Mouse (Mus musculus): ENCODE results near the gene Dnajc4.

DNA sequence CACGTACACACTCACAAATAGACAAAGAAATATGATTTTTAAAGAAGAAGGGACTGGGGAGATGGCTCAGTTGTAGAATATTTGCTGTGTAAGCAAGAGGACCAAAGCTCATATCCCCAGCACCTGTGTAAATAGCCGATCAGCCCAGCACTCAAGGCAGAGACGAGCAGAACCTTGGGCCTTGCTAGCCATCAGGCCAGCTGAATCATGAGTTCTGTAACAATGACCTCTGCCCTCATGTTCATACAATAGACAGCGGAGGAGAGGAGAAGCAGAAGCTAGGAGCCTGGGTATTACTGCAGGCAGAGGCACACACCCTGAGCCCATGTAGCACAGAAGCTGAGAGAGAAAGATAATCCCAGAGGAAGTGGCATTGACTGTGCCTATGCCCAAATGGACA lies 20.1 kb upstream of the Dnajc4 start:
- no peak for TF ChIP-seq POU5F1 (IDR thresholded peaks at IDR 0.05; ENCODE audit: borderline replicate concordance, low read length)
- no peak for TF ChIP-seq CTCF (conservative IDR thresholded peaks at IDR 0.05; ENCODE audit: low read length)
- TF ChIP-seq NANOG (IDR thresholded peaks at IDR 0.05; ENCODE audit: borderline replicate concordance, low read length) = no peak
